Mouse (Mus musculus) limb, embryonic 12.5 days (tissue): ENCODE results near the gene Gli2. TPM values are rescaled to one million over a fixed set of nuclear protein-coding genes. Genes with fewer than 3 reads are reported as not detected.

Experiments
- ATAC-seq: fragments of 200-750 bp; cut with Nextera tagmentation; 2 replicates; pipeline ENCODE4 v1.8.0; 2017; ENCODE audit warnings: low read depth, moderate TSS enrichment; ENCODE audit not compliant: insufficient number of reproducible peaks, insufficient read depth, low FRiP score, low TSS enrichment
- H3K27ac ChIP-seq: fragments of 300-500 bp; sonication (generic); 2 replicates; pipeline ENCODE4 v1.5.1; 2016; ENCODE audit warnings: mild to moderate bottlenecking, moderate library complexity
- H3K27me3 ChIP-seq: fragments of 300-500 bp; sonication (generic); 2 replicates; pipeline ENCODE4 v1.6.1; 2016; ENCODE audit warnings: mild to moderate bottlenecking, moderate library complexity
- H3K36me3 ChIP-seq: fragments of 300-500 bp; sonication (generic); 2 replicates; pipeline ENCODE4 v1.6.1; 2016; ENCODE audit warnings: mild to moderate bottlenecking, moderate library complexity
- H3K4me1 ChIP-seq: fragments of 300-500 bp; sonication (generic); replicated peaks from 2 replicates; pipeline ENCODE4 v1.6.1; 2016
- H3K4me2 ChIP-seq: fragments of 300-500 bp; sonication (generic); 2 replicates; pipeline ENCODE4 v1.6.1; 2016; ENCODE audit warnings: mild to moderate bottlenecking, moderate library complexity
- H3K4me3 ChIP-seq: fragments of 300-500 bp; sonication (generic); replicated peaks from 2 replicates; pipeline ENCODE4 v1.5.1; 2016; ENCODE audit warnings: mild to moderate bottlenecking
- H3K9ac ChIP-seq: fragments of 300-500 bp; sonication (generic); replicated peaks from 2 replicates; pipeline ENCODE4 v1.6.1; 2016; ENCODE audit warnings: mild to moderate bottlenecking, moderate library complexity
- H3K9me3 ChIP-seq: fragments of 300-500 bp; sonication (generic); 2 replicates; pipeline ENCODE4 v1.6.1; 2016; ENCODE audit warnings: mild to moderate bottlenecking, moderate library complexity
- WGBS: fragments of 180-500 bp; shearing (Covaris S2); methylation state at CpG from one replicate; pipeline ENCODE4 v1.1.7; 2016; 5-methylcytosine and 5-hydroxymethylcytosine counted together
- polyA plus RNA-seq: library from polyadenylated mRNA; unstranded; fragments of >200 nt; fragmentation: Nextera tagmentation; extraction: Ambion mirVana; gene quantifications from 2 replicates; pipeline ENCODE4 v1.2.1, GENCODE M21; 2016

Gli2 gene
- polyA plus RNA-seq, 1 experiment from 2014 or later, result 14.2 TPM

DNA sequence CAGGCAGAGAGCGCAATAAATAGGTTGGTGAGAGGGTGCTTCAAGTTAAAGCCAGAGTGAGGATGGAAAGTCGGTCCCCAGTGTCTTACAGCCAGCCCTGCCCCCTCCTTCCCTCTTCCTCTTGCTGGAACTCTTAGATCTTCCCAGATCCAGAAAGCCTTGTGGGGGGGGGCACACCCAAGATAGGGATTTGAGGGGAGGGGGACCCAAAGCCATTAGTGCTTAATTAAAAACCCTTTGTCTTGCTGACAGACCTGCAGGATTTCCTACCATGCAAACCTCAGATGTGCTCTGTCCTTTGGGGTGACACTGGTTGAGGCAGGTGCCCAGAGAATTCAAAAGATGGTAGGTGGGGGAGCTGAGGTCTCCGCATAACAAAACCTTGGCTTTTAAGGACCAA, 22.5 kb upstream of the Gli2 start:
- H3K27ac ChIP-seq, result no peak overlapping the region
- no peaks in the 10 kb centered on the region for H3K9me3 ChIP-seq
- peaks cover 28% of the 10 kb centered on the region for H3K27me3 ChIP-seq
- H3K9ac ChIP-seq, result no peak overlapping the region
- ATAC-seq, result no peak
- WGBS, result 43% methylated on average over 3 of the region's 3 CpGs
- peaks cover 8% of the 10 kb centered on the region; the same call in 1 of the 2 replicates for H3K4me1 ChIP-seq
- no peaks in the 10 kb centered on the region for H3K36me3 ChIP-seq
- no peak overlapping the region for H3K4me2 ChIP-seq
- no peak overlapping the region for H3K4me3 ChIP-seq

DNA sequence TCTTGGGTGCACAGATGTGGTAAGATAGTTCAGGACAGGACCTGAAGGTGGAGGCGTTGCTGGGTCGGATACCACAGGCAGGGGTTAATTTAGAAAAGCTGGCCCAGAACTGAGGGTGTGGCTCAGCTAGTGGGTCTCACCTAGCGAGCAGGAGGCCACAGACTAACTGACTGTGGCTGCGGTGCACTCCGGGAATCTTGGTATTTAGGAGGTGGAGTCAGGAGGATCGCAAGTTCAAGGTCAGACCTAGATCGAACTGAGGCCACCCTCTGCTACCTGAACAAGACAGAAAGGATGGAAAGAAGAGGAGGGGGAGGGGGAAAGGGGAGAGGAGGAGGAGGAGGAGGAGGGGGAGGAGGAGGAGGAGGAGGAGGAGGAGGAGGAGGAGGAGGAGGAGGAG, 22.1 kb upstream of the Gli2 start:
- H3K4me2 ChIP-seq, result no peak overlapping the region
- ATAC-seq, result no peak
- H3K27me3 ChIP-seq, result peaks cover 28% of the 10 kb centered on the region
- no peak overlapping the region for H3K27ac ChIP-seq
- no peak overlapping the region for H3K4me3 ChIP-seq
- no peaks in the 10 kb centered on the region for H3K9me3 ChIP-seq
- peaks cover 10% of the 10 kb centered on the region for H3K4me1 ChIP-seq
- WGBS, result 29% methylated on average over 7 of the region's 7 CpGs
- H3K9ac ChIP-seq, result no peak overlapping the region
- H3K36me3 ChIP-seq, result no peaks in the 10 kb centered on the region

DNA sequence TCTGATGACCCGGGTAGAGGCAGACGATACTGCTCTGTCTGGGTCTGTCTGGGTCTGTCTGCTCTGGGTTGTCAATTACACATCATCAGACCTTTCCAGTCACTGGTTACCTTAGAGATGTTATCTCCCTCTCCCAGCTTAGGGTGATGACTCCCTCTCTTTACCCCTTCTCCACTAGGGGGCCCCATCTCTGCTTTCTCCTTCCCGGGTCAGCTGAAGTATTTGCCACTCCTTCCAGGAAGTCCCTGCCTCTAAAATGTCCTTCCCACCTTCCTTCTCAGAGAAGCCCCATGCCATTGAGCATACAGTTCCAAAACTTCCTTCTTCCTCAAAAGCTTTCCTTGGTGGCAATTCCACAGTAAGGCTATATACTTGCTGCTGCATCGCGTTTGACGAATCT, 21.5 kb upstream of the Gli2 start:
- no peak overlapping the region for H3K9ac ChIP-seq
- H3K4me1 ChIP-seq, result peaks cover 12% of the 10 kb centered on the region
- H3K4me3 ChIP-seq, result no peak overlapping the region
- no peaks in the 10 kb centered on the region for H3K36me3 ChIP-seq
- no peak overlapping the region for H3K27ac ChIP-seq
- H3K9me3 ChIP-seq, result no peaks in the 10 kb centered on the region
- ATAC-seq, result no peak
- no peak overlapping the region for H3K4me2 ChIP-seq
- WGBS, result 62% methylated on average over 6 of the region's 6 CpGs
- peaks cover 28% of the 10 kb centered on the region for H3K27me3 ChIP-seq

DNA sequence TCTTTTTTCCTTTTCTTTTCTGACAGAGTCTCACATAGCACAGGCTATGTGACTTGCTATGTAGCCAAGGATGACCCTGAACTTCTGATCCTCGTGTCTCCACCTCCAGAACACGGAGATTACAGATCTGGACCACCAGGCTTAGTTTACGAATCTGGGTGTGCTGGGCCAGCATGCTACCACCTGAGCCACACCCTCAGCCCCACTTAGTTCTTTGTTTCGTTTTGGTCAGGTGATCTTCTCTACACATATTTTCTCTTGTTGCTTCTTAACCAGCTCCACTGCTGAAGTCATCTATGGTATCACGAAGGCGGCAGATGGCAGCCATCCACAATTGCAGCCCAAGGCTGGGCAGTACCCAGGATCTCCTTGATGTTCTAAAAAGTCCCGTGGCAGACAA, 20.5 kb upstream of the Gli2 start:
- Histone ChIP-seq H3K27me3 (peaks cover 28% of the 10 kb centered on the region), H3K36me3 (no peaks in the 10 kb centered on the region), H3K4me1 (peaks cover 12% of the 10 kb centered on the region), H3K9me3 (no peaks in the 10 kb centered on the region), H3K4me3 (no peak overlapping the region), H3K4me2 (no peak overlapping the region), H3K9ac (no peak overlapping the region), H3K27ac (no peak overlapping the region)
- ATAC-seq, result no peak
- 83% methylated on average over 7 of the region's 7 CpGs for WGBS

DNA sequence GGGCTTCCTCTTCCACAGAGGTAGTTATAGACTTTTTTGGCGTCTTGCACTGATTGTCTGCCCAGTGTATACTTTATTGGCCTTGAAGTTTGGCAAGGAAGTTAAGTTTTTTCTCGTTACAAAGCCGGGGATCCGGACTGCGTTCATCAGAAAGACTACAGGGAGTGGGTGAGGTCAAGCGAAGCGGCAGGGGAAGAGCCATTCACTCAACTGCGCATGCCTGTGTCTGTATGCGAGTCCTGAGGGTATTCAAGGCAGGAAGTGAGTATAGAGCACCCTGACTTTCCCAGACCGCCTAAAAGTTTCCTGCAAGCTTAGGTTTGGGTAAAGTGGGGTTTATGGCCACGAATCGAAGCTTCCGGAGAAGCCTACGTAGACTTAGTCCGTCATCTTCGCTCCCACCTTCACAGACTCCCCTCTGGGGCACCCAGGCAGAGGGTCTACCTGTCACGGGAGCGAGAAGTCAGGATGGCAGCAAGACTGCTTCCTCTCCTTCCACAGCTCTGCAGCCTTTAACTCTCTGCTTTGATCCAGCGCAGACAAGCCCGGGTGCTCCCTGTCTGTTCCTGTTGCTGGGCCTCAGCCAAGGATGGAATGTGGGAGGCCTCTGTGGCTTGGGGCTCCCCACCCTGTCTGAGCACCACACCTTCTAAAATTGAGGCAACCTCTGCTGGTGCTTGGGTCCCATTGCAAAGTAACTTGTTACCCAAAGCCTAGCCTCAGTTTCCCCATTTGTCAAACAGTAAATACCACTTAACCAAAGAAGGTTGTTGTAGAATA, 11.7 kb upstream of the Gli2 start:
- WGBS, result 73% methylated on average over 20 of the region's 20 CpGs
- Histone ChIP-seq H3K27me3 (no peaks in the 10 kb centered on the region; the same call in 1 of the 2 replicates), H3K4me3 (no peak overlapping the region), H3K9me3 (no peaks in the 10 kb centered on the region), H3K9ac (no peak overlapping the region), H3K36me3 (no peaks in the 10 kb centered on the region), H3K27ac (no peak overlapping the region), H3K4me1 (0 out of 2 replicates have a peak, but pooled peaks cover 6% of the 10 kb centered on the region), H3K4me2 (no peak overlapping the region)
- ATAC-seq, result no peak

DNA sequence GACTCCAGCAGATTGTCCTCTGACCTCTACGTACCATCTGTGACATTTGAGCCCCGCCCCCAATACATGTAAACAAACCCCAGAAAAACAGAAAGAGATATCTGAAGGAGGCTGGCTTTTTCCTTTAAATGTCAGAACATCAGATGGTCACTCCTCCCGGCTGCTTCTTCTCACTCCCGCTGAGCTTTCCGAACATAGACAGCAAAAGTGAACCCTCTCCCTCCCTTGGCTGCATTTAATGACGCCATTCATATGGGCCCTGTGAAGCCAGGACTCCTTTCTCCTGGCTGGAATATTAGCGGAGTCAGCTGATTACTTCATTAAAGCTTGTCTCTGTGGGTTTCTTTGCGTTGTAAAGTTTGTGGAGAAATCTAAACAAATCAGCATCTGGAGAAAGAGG, 3.1 kb upstream of the Gli2 start:
- 53% methylated on average over 8 of the region's 8 CpGs for WGBS
- Histone ChIP-seq H3K9me3 (no peaks in the 10 kb centered on the region), H3K27me3 (no peaks in the 10 kb centered on the region), H3K27ac (no peak overlapping the region; the same call in 1 of the 2 replicates), H3K4me2 (no peak overlapping the region), H3K9ac (no peak overlapping the region), H3K36me3 (no peaks in the 10 kb centered on the region), H3K4me3 (no peak overlapping the region), H3K4me1 (peaks cover 28% of the 10 kb centered on the region)
- no peak for ATAC-seq

DNA sequence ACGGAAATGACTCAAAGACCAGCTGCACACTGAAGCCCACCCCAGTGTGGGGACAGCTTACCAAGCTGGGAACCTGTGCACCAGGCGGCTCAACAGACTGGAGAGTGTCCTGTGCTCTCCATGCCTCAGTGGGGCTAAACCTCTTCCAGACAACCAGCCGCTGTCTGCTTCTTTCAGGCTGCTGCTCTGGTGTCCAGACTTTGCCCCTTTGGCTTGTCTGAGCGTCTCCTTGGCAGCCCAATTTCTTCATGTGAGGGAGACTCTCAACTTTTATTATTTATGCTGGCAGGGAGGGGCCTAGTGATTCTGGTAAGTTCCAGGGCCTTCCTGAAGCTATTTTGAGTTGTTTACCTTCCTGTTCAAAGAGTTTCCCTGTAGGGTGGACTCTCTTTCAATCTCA, 2.4 kb upstream of the Gli2 start:
- WGBS, result 71% methylated on average over 4 of the region's 4 CpGs
- Histone ChIP-seq H3K9me3 (no peaks in the 10 kb centered on the region), H3K4me3 (no peak overlapping the region), H3K36me3 (no peaks in the 10 kb centered on the region), H3K27me3 (no peaks in the 10 kb centered on the region), H3K27ac (0 out of 2 replicates have a peak overlapping the region, but pooled peaks have one; percentile 4), H3K4me2 (no peak overlapping the region), H3K9ac (no peak overlapping the region), H3K4me1 (peaks cover 34% of the 10 kb centered on the region)
- ATAC-seq, result no peak

DNA sequence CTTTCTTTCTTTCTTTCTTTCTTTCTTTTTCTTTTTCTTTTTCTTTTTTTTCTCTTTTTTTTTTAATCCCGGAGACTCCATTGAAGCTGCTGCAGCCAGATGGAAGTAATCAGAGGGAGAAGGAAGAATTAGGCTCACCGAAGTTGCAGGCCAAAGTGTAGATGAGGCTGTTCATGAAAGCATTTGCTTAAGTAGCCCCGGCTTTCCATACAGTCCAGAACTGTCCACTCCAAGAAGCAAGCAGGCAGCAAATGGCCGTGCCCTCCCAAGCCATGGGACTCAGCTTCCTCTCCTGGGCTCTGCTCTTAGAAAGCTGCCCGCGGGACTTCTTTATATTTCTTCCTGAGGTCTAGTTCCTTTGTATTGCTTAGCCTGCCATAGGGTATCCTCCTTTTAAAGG, 1.0 kb upstream of the Gli2 start:
- Histone ChIP-seq H3K27ac (peak overlapping the region; percentile 99), H3K4me2 (peak overlapping the region; percentile 71), H3K4me1 (peaks cover 47% of the 10 kb centered on the region), H3K9ac (peak overlapping the region; percentile 89; the same call in 1 of the 2 replicates), H3K36me3 (no peaks in the 10 kb centered on the region), H3K9me3 (no peaks in the 10 kb centered on the region), H3K27me3 (0 out of 2 replicates have a peak, but pooled peaks cover 3% of the 10 kb centered on the region), H3K4me3 (peak overlapping the region; percentile 72)
- WGBS, result 14% methylated on average over 6 of the region's 6 CpGs
- ATAC-seq, result no peak

DNA sequence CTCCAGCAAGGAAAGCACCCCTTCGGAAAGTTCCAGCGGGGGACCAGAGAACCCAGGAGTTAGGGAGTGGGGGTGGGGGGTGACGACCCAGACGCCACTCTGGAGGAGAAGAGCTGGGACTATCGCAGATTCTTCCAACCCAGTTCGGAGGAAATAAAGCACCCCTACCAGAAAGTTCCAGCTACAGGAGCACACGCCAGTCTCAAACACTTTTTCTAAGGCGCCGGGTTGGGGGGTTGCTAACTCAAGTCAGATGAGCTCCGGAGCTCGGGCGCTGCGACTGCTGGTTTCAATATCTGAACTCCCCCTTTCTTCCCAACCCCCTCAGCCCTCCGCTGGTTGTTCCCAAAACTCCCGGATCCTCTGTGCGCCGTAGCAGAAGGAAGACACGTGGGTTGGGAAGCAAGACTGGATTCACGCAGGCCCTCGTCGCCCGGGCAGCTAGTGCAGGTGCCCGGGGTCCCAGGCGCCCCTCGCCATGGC, 494 bp upstream of the Gli2 start:
- peak overlapping the region; percentile 99 for H3K27ac ChIP-seq
- H3K36me3 ChIP-seq, result no peaks in the 10 kb centered on the region
- H3K9ac ChIP-seq, result peak overlapping the region; percentile 89
- peak; percentile 29; the same call in 1 of the 2 replicates for ATAC-seq
- H3K9me3 ChIP-seq, result no peaks in the 10 kb centered on the region
- under 1% methylated on average over 25 of the region's 25 CpGs for WGBS
- H3K4me3 ChIP-seq, result peak overlapping the region; percentile 72
- H3K4me2 ChIP-seq, result peak overlapping the region; percentile 71
- H3K4me1 ChIP-seq, result peaks cover 53% of the 10 kb centered on the region
- H3K27me3 ChIP-seq, result 0 out of 2 replicates have a peak, but pooled peaks cover 3% of the 10 kb centered on the region

DNA sequence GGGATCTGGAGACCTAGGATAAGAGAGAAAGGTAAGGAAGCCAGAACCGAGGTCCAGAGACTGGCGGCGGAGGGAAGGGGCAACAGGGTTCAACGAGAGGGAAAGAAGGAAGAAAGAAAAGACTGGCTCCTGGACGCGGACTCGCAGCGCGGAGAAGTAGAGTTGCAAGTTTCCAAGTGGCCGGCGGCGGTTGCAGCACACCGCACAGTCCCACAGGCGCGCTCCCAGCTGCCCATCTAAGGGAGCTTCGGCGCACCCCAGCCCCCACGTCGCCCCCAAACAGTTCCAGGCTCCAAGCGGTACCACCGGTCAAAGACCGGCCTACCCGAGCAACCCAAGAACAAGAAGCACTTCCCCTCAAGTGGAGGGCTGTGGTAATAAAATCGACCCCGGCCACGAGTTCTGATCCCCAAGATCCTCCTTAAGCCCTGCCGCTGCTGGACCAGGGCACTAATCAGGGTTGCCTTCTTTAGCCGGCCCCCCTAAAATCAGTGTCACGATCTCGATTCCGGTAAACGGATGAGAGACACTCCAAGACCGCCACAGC, 715 bp downstream of the Gli2 start:
- H3K4me1 ChIP-seq, result peaks cover 62% of the 10 kb centered on the region
- no peaks in the 10 kb centered on the region for H3K36me3 ChIP-seq
- H3K9me3 ChIP-seq, result no peaks in the 10 kb centered on the region
- WGBS, result under 1% methylated on average over 33 of the region's 33 CpGs
- peak overlapping the region; percentile 72 for H3K4me3 ChIP-seq
- H3K4me2 ChIP-seq, result peak overlapping the region; percentile 71
- peak overlapping the region; percentile 89 for H3K9ac ChIP-seq
- 0 out of 2 replicates have a peak, but pooled peaks cover 3% of the 10 kb centered on the region for H3K27me3 ChIP-seq
- peak overlapping the region; percentile 99 for H3K27ac ChIP-seq
- no peak for ATAC-seq

DNA sequence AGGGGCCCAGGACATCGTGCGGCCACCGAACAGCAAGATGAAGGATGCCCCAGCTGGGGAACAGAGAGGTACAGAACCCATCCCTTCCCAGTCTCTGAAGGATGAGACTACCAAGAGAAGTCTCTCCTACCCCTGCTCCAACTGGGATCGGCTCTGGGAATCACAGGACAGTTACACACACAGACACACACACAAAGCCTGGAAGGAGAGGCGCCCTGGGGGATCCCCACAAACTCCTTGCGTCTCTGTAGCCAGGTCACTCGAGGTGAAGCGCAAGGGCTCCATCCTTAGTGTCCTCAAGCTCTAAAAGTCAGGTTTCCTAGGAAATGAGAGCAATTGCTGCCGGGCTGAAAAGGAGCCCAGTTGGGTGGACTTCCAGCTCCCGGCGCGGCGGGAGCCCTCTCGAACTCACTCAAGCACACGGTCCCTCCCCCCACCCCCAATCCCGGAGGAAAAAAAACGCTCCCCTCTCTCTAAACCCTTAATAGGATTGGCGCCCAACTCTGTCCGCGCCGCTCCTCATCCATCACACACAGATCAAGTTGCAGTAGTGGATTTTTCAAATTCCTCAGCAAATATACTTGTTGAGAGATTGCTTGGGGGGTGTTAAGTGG, 1.4 kb downstream of the Gli2 start:
- Histone ChIP-seq H3K27me3 (0 out of 2 replicates have a peak, but pooled peaks cover 3% of the 10 kb centered on the region), H3K27ac (peak overlapping the region; percentile 99), H3K4me2 (peak overlapping the region; percentile 71), H3K36me3 (no peaks in the 10 kb centered on the region), H3K4me3 (peak overlapping the region; percentile 72), H3K9ac (peak overlapping the region; percentile 89), H3K4me1 (peaks cover 65% of the 10 kb centered on the region), H3K9me3 (no peaks in the 10 kb centered on the region)
- under 1% methylated on average over 21 of the region's 21 CpGs for WGBS
- no peak for ATAC-seq
